Mouse (Mus musculus) midbrain, embryonic 14.5 days (tissue): ENCODE measurements around the gene Fam217b. TPM values are rescaled to one million over a fixed set of nuclear protein-coding genes. Genes with fewer than 3 reads are reported as not detected.

ENCODE experiments used
- ATAC-seq: fragments of 200-750 bp; cut with Nextera tagmentation; 2 replicates; pipeline ENCODE4 v1.8.0; 2017; ENCODE audit warnings: moderate number of reproducible peaks, moderate library complexity; ENCODE audit not compliant: low FRiP score, low TSS enrichment
- DNase-seq: peaks from one replicate; pipeline ENCODE4 v3.0.0-alpha.2; 2015
- H3K27ac ChIP-seq: fragments of 300-500 bp; sonication (generic); replicated peaks from 2 replicates; pipeline ENCODE4 v1.5.1; 2014; ENCODE audit warnings: mild to moderate bottlenecking, low read depth, low read length, moderate library complexity
- H3K27me3 ChIP-seq: fragments of 300-500 bp; sonication (generic); 2 replicates; pipeline ENCODE4 v1.6.1; 2014; ENCODE audit warnings: low read length, control low read depth, mixed read lengths; ENCODE audit not compliant: control insufficient read depth, insufficient read depth
- H3K36me3 ChIP-seq: fragments of 300-500 bp; sonication (generic); 2 replicates; pipeline ENCODE4 v1.6.1; 2014; ENCODE audit warnings: low read length, control low read depth; ENCODE audit not compliant: control insufficient read depth, insufficient read depth
- H3K4me1 ChIP-seq: fragments of 300-500 bp; sonication (generic); 2 replicates; pipeline ENCODE4 v1.6.1; 2014; ENCODE audit warnings: mild to moderate bottlenecking, antibody characterized with exemption, low read length, control low read depth; ENCODE audit not compliant: control insufficient read depth, insufficient read depth
- H3K4me2 ChIP-seq: fragments of 300-500 bp; sonication (generic); 2 replicates; pipeline ENCODE4 v1.6.1; 2014; ENCODE audit warnings: mild to moderate bottlenecking, low read length, moderate library complexity
- H3K4me3 ChIP-seq: fragments of 300-500 bp; sonication (generic); replicated peaks from 2 replicates; pipeline ENCODE4 v1.5.1; 2014; ENCODE audit warnings: low read depth, low read length
- H3K9ac ChIP-seq: fragments of 300-500 bp; sonication (generic); replicated peaks from 2 replicates; pipeline ENCODE4 v1.6.1; 2014; ENCODE audit warnings: mild to moderate bottlenecking, low read length, moderate library complexity
- H3K9me3 ChIP-seq: fragments of 300-500 bp; sonication (generic); 2 replicates; pipeline ENCODE4 v1.6.1; 2016; ENCODE audit warnings: low read length, control low read depth, mixed read lengths; ENCODE audit not compliant: control insufficient read depth
- WGBS: fragments of 180-500 bp; shearing (Covaris S2); extraction: QIAGEN DNeasy Blood & Tissue Kit; methylation state at CpG from one replicate; pipeline ENCODE4 v1.1.7; 2014; 5-methylcytosine and 5-hydroxymethylcytosine counted together
- polyA plus RNA-seq: library from polyadenylated mRNA; unstranded; fragments of >200 nt; fragmentation: Nextera tagmentation; extraction: Ambion mirVana; gene quantifications from 2 replicates; pipeline ENCODE4 v1.2.1, GENCODE M21; 2014

The Fam217b gene
- 11.3 and 11.7 TPM in 2 replicates for polyA plus RNA-seq

DNA sequence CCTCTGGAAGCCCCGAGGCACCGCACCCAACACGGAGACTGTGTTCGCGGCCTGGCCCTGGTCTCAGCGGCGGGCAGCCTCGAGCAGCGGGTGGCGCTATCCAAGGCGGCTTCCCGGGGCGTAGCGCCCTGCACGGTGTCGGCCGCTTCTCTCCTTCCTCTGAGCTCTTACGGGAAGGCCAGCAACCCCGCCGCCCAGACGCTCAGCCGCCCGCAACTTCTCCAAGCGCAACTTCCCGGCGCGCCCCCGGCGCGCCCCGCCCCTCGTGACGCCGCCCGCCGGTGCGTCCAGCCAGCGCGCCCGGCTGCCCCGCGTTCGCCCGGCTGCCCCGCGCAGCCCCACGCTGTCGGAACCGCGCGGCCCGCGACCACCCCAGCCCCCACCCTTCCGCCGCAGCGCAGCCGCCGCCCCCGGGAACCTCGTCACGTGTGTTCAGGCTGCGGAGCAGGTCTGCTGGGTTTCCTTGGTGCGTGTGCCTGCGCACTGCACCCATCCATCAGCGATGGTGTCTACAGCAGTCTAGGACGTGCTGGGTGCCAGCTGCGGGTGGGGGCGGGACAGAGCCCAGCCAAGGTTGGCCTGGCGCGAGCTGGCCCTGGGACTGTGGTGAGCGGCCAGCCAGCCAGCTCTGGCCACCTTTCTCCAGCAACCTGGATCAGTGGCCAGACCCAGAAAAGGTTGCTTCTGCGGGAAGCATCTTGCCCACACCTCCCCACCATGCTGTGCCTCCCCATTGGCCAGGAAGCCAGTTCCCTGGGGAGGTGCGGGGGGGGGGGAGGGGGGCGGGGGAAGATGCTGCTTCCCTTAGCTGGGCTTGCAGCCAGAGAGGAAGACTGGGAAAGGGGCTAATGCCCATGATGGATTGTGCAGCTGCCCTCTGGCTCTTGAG lies at the start of gene Fam217b, which contains the start of gene Ppp1r3d:
Gene Fam217b (plus strand): TSS at position 264 of the 889 bp plus-strand sequence.
Gene Ppp1r3d (minus strand): TSS at position 212 of the 889 bp plus-strand sequence.
- H3K9me3 ChIP-seq, result no peaks in the 10 kb centered on the region
- ATAC-seq (peak; percentile 82), DNase-seq (peak; percentile 79)
- peaks cover 11% of the 10 kb centered on the region for H3K4me1 ChIP-seq
- H3K36me3 ChIP-seq, result no peaks in the 10 kb centered on the region
- H3K9ac ChIP-seq, result peak within 1 kb of the TSS; percentile 64
- peak within 1 kb of the TSS; percentile 62 for H3K4me3 ChIP-seq
- H3K27me3 ChIP-seq, result peaks cover 13% of the 10 kb centered on the region
- under 1% methylated on average over 61 of the region's 74 CpGs for WGBS
- peak within 1 kb of the TSS; percentile 80 for H3K27ac ChIP-seq
- H3K4me2 ChIP-seq, result peak within 1 kb of the TSS; percentile 97

DNA sequence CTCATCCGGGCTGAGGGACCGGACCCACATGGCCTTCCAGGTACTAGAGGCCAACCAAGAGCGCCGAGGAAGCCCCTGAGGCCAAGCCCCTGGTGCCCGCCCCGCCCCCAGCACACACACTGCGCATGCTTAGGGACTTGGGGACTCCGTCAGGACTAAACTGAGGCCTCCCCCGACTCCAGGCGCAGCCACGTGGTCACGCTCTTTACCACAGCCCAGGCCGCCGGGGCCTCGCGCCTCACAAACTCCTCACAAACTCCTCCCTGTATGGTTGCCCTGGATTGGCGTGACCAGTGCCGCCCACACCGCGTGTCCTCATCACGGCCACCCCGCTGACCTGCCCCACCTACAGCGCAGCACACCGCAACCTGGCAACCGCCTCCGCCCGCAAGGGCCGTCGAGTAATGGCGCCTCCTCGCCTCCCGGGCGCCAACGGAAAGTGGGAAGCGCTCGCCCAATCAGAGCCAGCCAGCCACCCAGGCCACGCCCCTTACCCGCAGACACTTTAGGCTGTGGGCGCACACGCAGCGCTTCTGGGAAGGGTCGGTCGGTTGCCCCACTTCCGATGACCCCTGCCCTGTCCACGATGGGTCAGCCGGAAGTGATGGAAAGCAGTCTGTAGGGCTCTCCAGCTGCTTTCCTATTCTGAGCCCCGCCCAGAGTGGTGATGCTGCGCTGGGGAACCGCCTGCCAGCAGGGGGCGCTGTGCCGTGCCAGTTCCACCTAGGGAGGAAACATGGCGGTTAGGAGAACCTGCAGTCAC lies 7.1 kb upstream of the Fam217b start, which contains the start of gene Sycp2:
Gene Sycp2 (minus strand): TSS at position 633 of the 763 bp plus-strand sequence.
- Histone ChIP-seq H3K27me3 (no peaks in the 10 kb centered on the region), H3K4me1 (no peaks in the 10 kb centered on the region), H3K9me3 (no peaks in the 10 kb centered on the region), H3K4me2 (no peak within 1 kb of the TSS), H3K9ac (no peak within 1 kb of the TSS), H3K36me3 (no peaks in the 10 kb centered on the region), H3K27ac (no peak within 1 kb of the TSS), H3K4me3 (no peak within 1 kb of the TSS)
- DNase-seq, result no peak
- WGBS, result 83% methylated on average over 52 of the region's 52 CpGs
- ATAC-seq, result peak; percentile 11; the same call in 1 of the 2 replicates

DNA sequence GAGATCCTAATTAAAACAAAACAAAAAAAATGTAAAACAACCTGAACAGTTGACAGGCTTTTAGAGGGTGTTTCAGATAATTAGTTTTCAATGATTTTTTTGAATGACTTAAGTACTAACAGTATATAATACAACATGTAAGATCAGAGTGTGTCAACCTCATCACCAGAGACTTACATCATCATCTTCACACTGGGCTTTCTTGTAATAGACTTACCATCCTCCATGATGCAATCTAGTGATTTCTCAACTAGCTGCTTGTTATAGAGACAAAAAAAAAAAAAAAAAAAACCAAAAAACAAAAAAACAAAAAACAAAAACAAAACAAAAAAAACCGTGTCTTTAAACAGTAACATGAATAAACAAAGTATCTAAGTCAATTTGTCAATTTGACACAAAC lies 5.3 kb upstream of the Fam217b start:
- Histone ChIP-seq H3K36me3 (no peaks in the 10 kb centered on the region), H3K4me1 (peaks cover 10% of the 10 kb centered on the region), H3K27ac (no peak overlapping the region), H3K27me3 (peaks cover 11% of the 10 kb centered on the region), H3K9me3 (no peaks in the 10 kb centered on the region), H3K4me2 (no peak overlapping the region), H3K9ac (no peak overlapping the region), H3K4me3 (no peak overlapping the region)
- ATAC-seq, result no peak
- DNase-seq, result no peak
- 75% methylated on average over 1 of the region's 1 CpGs for WGBS

DNA sequence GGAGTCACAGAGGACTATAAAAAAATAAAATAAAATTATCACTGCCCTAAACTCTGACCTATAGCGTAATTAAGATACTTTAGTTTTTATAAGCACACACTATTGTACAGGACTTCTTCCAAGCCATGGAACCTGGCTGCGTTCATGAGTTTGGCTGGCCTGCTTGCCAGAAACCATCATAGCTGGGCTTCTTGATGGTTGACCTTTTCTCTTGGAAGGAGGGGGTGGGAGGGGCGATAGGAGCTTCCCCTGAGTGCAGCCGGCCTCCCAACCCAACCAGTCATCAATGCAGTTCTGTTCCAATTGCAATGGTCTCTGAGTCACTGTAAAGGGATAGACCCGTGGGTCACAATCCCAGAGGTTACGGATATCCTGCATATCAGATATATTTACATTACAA lies 4.0 kb upstream of the Fam217b start:
- no peak overlapping the region for H3K4me2 ChIP-seq
- ATAC-seq, result no peak
- no peak for DNase-seq
- no peaks in the 10 kb centered on the region for H3K9me3 ChIP-seq
- H3K27me3 ChIP-seq, result peaks cover 13% of the 10 kb centered on the region
- no peak overlapping the region for H3K4me3 ChIP-seq
- H3K4me1 ChIP-seq, result peaks cover 11% of the 10 kb centered on the region
- no peak overlapping the region for H3K27ac ChIP-seq
- 85% methylated on average over 6 of the region's 6 CpGs for WGBS
- no peaks in the 10 kb centered on the region for H3K36me3 ChIP-seq
- H3K9ac ChIP-seq, result no peak overlapping the region

DNA sequence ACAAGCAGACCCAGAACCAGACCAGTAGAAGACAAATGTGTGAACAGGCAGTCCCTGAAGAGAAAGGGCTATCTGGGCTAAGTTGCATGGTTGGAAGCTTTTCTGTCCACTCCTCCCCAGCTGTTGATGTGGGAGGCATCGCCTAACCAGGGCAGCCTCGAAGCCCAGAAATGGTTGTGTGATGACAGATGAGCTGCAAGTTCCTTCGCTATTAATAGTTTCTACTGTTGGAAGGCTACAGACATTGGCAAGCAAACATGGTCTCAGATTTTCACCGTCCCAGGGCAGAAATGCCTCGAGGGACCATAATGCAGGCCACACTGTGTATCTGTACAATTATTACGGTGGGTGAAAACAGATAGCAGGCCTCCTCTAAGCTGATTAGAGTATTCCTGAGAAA lies 1.7 kb upstream of the Fam217b start:
- no peak for DNase-seq
- H3K36me3 ChIP-seq, result no peaks in the 10 kb centered on the region

DNA sequence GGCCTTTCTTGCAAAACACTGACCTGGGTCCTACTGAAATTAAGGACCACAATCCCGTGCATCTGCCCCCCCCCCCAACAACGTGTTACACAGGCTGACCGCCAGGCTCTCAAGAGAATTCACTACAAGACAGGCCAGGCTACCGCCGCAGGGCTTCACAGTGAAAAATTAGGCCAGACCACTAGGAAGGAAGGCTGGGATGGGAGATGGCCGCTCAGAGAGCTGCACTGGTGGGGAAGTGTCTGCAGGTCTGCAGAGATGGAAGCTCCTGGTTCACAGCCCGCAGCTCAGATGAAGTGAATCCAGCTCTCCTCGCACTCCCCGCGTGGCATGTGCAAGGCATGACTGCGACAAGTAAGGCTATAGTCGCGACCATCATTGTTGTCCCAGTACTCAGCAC lies 1.2 kb upstream of the Fam217b start:
- Histone ChIP-seq H3K9ac (no peak overlapping the region), H3K4me3 (peak overlapping the region; percentile 62), H3K27me3 (peaks cover 13% of the 10 kb centered on the region), H3K4me2 (peak overlapping the region; percentile 97), H3K4me1 (peaks cover 11% of the 10 kb centered on the region), H3K9me3 (no peaks in the 10 kb centered on the region), H3K36me3 (no peaks in the 10 kb centered on the region), H3K27ac (no peak overlapping the region)
- DNase-seq (no peak), ATAC-seq (no peak)
- WGBS, result 61% methylated on average over 13 of the region's 13 CpGs

More for the DNA sequence above, 1.7 kb upstream of the Fam217b start:
- no peak overlapping the region for H3K27ac ChIP-seq
- H3K4me1 ChIP-seq, result peaks cover 11% of the 10 kb centered on the region
- no peaks in the 10 kb centered on the region for H3K9me3 ChIP-seq
- 0 out of 2 replicates have a peak overlapping the region, but pooled peaks have one; percentile 13 for H3K4me2 ChIP-seq
- no peak overlapping the region for H3K9ac ChIP-seq
- ATAC-seq, result no peak
- H3K4me3 ChIP-seq, result no peak overlapping the region
- peaks cover 13% of the 10 kb centered on the region for H3K27me3 ChIP-seq
- WGBS, result 74% methylated on average over 6 of the region's 6 CpGs

DNA sequence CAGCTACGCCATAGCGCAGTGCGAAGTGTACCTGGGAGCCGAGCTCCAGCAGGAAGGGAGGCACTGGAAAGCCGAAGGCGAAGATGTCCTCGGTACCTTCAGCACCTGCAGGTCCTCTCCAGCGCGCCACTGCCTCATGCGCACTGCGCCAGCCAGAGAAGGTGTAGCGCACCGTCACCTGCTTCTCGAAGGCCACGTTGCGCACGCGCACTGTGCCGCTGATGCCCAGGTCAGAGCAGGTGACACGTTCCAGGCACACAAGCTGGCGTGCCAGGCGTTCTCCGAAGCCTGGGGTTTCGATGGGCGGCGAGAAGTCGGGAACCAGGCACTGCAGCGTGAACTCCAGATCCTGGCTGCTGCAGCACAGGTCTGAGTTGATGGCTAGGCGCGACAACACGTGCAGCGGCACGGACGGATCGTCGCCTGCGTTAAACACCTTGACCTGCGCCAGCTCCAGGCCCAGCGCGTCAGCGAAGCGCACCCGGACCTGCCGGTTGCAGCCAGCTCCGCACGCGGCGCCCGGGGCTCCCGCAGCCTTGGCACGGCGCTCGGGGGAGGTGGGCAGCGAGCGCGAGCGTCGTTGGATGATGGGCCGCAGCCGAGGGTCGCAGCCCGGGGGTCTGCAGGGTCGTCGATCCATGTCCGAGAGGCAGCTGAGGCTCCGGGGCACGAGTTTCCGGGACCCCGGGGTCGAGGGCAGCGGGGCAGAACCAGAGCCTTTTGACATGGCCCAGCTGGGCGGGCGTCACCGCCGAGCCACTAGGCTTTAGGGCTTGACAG lies 653 bp upstream of the Fam217b start:
- H3K4me2 ChIP-seq, result peak overlapping the region; percentile 97
- peak overlapping the region; percentile 64 for H3K9ac ChIP-seq
- peaks cover 11% of the 10 kb centered on the region for H3K4me1 ChIP-seq
- peak overlapping the region; percentile 80; the same call in 1 of the 2 replicates for H3K27ac ChIP-seq
- peak; percentile 54 for DNase-seq
- H3K27me3 ChIP-seq, result peaks cover 13% of the 10 kb centered on the region
- ATAC-seq, result peak; percentile 23
- H3K9me3 ChIP-seq, result no peaks in the 10 kb centered on the region
- no peaks in the 10 kb centered on the region for H3K36me3 ChIP-seq
- 16% methylated on average over 75 of the region's 75 CpGs for WGBS
- H3K4me3 ChIP-seq, result peak overlapping the region; percentile 62

DNA sequence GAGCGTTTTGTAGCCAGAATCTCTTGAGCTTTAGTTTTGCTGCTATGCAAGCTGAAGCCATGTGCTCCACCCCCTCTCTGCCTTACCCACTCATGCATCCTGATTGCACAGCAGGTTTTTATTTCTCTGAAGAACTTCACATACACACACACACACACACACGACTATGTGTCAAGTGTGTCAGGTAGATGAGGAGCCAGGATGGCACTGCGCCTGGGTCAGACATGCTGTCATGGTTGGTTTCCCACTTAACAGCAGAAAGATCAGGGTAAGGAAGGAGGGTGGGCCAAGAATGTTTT lies 775 bp downstream of the Fam217b start:
- H3K9ac ChIP-seq, result peak overlapping the region; percentile 64
- H3K27me3 ChIP-seq, result peaks cover 13% of the 10 kb centered on the region
- H3K36me3 ChIP-seq, result no peaks in the 10 kb centered on the region
- peak overlapping the region; percentile 97 for H3K4me2 ChIP-seq
- H3K4me1 ChIP-seq, result peaks cover 11% of the 10 kb centered on the region
- DNase-seq, result no peak
- ATAC-seq, result no peak
- peak overlapping the region; percentile 80; the same call in 1 of the 2 replicates for H3K27ac ChIP-seq
- H3K4me3 ChIP-seq, result peak overlapping the region; percentile 62
- 19% methylated on average over 3 of the region's 3 CpGs for WGBS
- H3K9me3 ChIP-seq, result no peaks in the 10 kb centered on the region
